Mouse (Mus musculus) hindbrain, postnatal 0 days (tissue): ENCODE results near the gene Phgdh. TPM values are rescaled to one million over a fixed set of nuclear protein-coding genes. Genes with fewer than 3 reads are reported as not detected.

ENCODE experiments used
- ATAC-seq: fragments of 200-750 bp; cut with Nextera tagmentation; 2 replicates; pipeline ENCODE4 v1.8.0; 2017; ENCODE audit warnings: mild to moderate bottlenecking, moderate TSS enrichment, moderate library complexity
- DNase-seq: peaks from one replicate; pipeline ENCODE4 v3.0.0-alpha.2; 2015; ENCODE audit warnings: low spot score
- H3K27ac ChIP-seq: fragments of 300-500 bp; sonication (generic); 2 replicates; pipeline ENCODE4 v1.5.1; 2014; ENCODE audit warnings: mild to moderate bottlenecking
- H3K27me3 ChIP-seq: fragments of 300-500 bp; sonication (generic); 2 replicates; pipeline ENCODE4 v1.6.1; 2014; ENCODE audit warnings: low read length, mixed read lengths; ENCODE audit not compliant: insufficient read depth
- H3K36me3 ChIP-seq: fragments of 300-500 bp; sonication (generic); 2 replicates; pipeline ENCODE4 v1.6.1; 2014; ENCODE audit warnings: low read length, mixed read lengths; ENCODE audit not compliant: insufficient read depth
- H3K4me1 ChIP-seq: fragments of 300-500 bp; sonication (generic); 2 replicates; pipeline ENCODE4 v1.6.1; 2014; ENCODE audit warnings: antibody characterized with exemption, low read length, mixed read lengths; ENCODE audit not compliant: insufficient read depth
- H3K4me2 ChIP-seq: fragments of 300-500 bp; sonication (generic); 2 replicates; pipeline ENCODE4 v1.6.1; 2014; ENCODE audit warnings: low read depth, mild to moderate bottlenecking, low read length, moderate library complexity, mixed read lengths
- H3K4me3 ChIP-seq: fragments of 300-500 bp; sonication (generic); 2 replicates; pipeline ENCODE4 v1.5.1; 2014; ENCODE audit warnings: low read length
- H3K9ac ChIP-seq: fragments of 300-500 bp; sonication (generic); replicated peaks from 2 replicates; pipeline ENCODE4 v1.6.1; 2014; ENCODE audit warnings: mild to moderate bottlenecking, low read length, moderate library complexity, mixed read lengths
- H3K9me3 ChIP-seq: fragments of 300-500 bp; sonication (generic); 2 replicates; pipeline ENCODE4 v1.6.1; 2016; ENCODE audit warnings: low read length, mixed read lengths
- CTCF ChIP-seq: IDR thresholded peaks from 2 replicates; pipeline ENCODE4 v1.5.1; 2016; ENCODE audit warnings: antibody characterized with exemption, control low read depth, low read depth
- WGBS: fragments of 180-500 bp; shearing (Covaris S2); extraction: QIAGEN DNeasy Blood & Tissue Kit; methylation state at CpG from one replicate; pipeline ENCODE4 v1.1.7; 2014; 5-methylcytosine and 5-hydroxymethylcytosine counted together
- polyA plus RNA-seq: library from polyadenylated mRNA; unstranded; fragments of >200 nt; fragmentation: Nextera tagmentation; extraction: Ambion mirVana; gene quantifications from 2 replicates; pipeline ENCODE4 v1.2.1, GENCODE M21; 2015
- total RNA-seq: library from RNA; depleted of rRNA; stranded (reverse); fragments of >200 nt; gene quantifications from 2 replicates; pipeline ENCODE4 v1.2.3, GENCODE M21; 2014

The Phgdh gene
- total and polyA plus RNA-seq, 2 experiments from 2014 or later, result 261 to 370 TPM

DNA sequence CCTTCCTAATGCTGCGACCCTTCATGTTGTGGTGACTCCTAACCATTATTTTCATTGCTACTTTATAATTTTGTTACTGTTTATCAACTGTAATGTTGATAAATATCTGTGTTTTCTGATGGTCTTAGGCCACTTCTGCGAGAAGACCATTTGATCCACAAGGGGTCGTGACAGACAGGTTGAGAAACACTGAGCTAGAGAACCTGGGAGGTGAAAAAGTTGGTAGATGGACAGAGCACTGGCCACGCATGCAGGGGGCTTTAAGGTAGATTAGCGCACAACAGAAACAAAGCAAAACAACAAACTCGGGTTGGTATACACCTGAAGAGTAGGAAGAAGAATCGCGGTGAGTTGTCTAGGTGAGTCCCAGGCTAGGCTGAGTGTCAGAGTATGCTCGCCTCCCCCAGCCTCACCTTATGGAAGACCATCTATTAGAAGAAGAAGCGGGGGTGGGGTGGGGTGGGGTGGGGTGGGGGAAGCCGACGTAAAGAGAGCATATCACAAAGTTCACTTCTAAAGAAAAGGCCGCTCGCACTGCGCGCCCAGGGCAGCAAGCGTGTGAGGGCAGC lies 42.0 kb upstream of the Phgdh start:
- Histone ChIP-seq H3K4me1 (peaks cover 8% of the 10 kb centered on the region; the same call in 1 of the 2 replicates), H3K4me3 (peak overlapping the region; percentile 87), H3K36me3 (no peaks in the 10 kb centered on the region), H3K9me3 (no peaks in the 10 kb centered on the region), H3K9ac (peak overlapping the region; percentile 84), H3K4me2 (peak overlapping the region; percentile 79), H3K27me3 (no peaks in the 10 kb centered on the region), H3K27ac (peak overlapping the region; percentile 92; the same call in 1 of the 2 replicates)
- DNase-seq, result peak; percentile 49
- peak; percentile 16 for ATAC-seq
- 7% methylated on average over 17 of the region's 17 CpGs for WGBS
- TF ChIP-seq CTCF, result peak; percentile 59

DNA sequence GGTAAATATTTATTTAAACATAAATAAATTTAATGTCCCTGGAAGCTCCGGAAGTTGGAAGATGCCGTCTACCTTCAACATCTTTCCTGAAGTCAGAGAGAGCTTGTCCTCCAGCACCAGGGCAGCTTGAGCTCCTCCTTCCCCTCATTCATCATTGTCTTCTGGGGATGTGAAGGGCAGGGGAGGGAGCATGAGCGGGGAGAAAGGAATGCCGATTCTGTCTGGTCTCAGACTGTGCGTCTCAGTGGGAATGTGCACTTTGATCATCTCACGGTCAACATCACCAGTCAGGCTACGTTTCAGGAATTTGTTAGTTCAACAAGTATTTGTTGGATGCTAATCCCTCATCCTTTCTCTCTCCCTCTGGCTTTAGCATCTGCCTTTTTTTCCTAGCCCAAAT lies 39.4 kb upstream of the Phgdh start:
- no peaks in the 10 kb centered on the region for H3K9me3 ChIP-seq
- no peak for TF ChIP-seq CTCF
- H3K27me3 ChIP-seq, result no peaks in the 10 kb centered on the region
- H3K4me1 ChIP-seq, result peaks cover 8% of the 10 kb centered on the region; the same call in 1 of the 2 replicates
- ATAC-seq (no peak), DNase-seq (no peak)
- 10% methylated on average over 7 of the region's 7 CpGs for WGBS
- H3K27ac ChIP-seq, result no peak overlapping the region
- no peak overlapping the region for H3K9ac ChIP-seq
- no peaks in the 10 kb centered on the region for H3K36me3 ChIP-seq
- H3K4me3 ChIP-seq, result no peak overlapping the region
- H3K4me2 ChIP-seq, result no peak overlapping the region

DNA sequence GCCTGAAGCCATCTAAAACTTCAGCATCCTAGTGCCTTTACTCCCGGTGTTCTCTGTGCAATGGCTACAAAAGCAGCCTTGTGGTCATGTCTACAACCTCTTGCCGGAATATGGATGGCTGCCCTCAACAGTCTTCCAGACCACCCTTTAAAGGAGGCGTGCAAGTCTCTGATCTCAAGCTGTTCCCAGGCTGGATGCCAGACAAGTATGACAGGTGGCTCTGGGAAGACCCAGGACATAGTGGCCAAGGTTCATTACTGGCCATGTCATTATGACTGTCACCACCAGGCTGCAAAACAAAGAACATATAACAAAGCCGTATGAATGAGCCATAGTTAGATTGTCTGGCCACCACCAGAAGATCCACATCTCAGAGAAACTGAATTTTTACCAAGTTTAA lies 38.5 kb upstream of the Phgdh start:
- no peak overlapping the region for H3K4me2 ChIP-seq
- no peak overlapping the region for H3K4me3 ChIP-seq
- no peak overlapping the region for H3K27ac ChIP-seq
- H3K36me3 ChIP-seq, result no peaks in the 10 kb centered on the region
- H3K9me3 ChIP-seq, result no peaks in the 10 kb centered on the region
- H3K9ac ChIP-seq, result no peak overlapping the region
- no peak for DNase-seq
- H3K4me1 ChIP-seq, result peaks cover 2% of the 10 kb centered on the region; the same call in 1 of the 2 replicates
- H3K27me3 ChIP-seq, result no peaks in the 10 kb centered on the region
- no peak for ATAC-seq
- no peak for TF ChIP-seq CTCF
- WGBS, result 70% methylated on average over 4 of the region's 4 CpGs

DNA sequence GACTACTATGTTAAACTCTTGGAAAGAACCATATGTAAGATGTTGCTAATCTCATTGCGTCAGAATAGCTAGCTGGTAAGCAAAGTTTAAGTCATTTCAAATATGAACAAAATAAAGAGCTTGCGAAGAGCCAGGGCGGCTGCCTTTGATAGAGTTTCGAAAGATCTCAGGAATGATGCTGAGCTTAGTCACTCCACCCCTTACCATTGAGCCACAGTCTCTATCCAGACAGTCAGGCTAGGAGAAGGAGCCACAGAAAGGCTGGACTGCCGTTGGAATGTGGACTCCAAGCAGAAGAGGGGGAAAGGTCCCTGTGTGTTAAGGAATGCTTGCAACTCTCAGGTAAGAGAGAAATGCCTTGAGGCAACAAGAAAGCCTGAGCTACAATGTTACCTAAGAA lies 35.2 kb upstream of the Phgdh start:
- Histone ChIP-seq H3K9ac (no peak overlapping the region), H3K27ac (no peak overlapping the region), H3K9me3 (no peaks in the 10 kb centered on the region), H3K27me3 (no peaks in the 10 kb centered on the region), H3K36me3 (no peaks in the 10 kb centered on the region), H3K4me1 (no peaks in the 10 kb centered on the region), H3K4me3 (no peak overlapping the region), H3K4me2 (no peak overlapping the region)
- no peak for ATAC-seq
- TF ChIP-seq CTCF, result no peak
- 89% methylated on average over 5 of the region's 5 CpGs for WGBS
- no peak for DNase-seq

DNA sequence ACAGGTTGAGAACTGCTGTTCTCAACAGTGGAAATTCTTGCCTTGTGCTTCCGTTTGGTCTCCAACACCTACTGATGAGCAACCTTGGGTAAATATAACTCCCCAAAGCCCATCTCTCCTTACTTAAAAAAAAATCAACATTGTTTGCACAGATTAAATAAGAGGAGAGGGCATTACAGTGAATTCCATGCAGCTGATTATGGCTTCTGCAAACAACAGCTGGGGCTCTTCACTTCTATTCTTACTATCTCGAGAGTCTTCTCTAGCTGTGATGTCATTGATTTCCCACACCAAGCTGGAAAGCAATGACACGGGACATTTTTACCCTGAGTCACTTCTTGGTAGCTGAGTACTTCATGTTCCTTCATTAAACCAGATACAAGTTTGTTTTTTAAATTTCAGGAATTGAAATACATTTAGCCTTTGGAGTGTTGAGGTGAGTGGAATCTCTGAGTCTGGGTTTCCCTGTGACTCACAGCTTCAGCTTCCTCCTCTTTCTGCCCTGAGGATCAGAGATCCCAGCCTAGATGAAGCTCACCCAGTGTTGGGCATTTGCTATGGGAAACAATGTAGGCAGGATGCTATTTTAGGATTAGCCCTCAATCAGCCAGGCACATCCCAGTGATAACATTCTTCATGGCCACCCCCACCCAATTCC lies 34.4 kb upstream of the Phgdh start:
- no peak for TF ChIP-seq CTCF

DNA sequence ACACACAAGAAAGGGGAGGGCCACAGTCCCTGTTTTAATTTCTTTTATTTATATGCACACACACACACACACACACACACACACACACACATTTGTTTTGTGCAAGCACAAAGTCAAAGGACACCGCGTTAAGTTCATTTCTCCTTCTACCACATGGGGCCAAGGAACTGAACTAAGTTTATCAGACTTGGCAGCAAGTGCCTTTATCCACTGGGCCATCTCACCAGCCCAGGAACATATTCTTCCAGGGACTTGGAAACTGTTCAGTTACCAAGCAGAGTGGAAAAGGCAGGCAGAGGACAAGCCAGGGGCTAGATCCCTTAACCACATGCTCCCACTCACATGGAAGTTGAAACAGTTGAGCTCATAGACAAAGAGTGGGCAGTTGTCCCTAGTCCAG lies 29.0 kb upstream of the Phgdh start:
- no peak overlapping the region for H3K27ac ChIP-seq
- no peaks in the 10 kb centered on the region for H3K27me3 ChIP-seq
- 77% methylated on average over 2 of the region's 2 CpGs for WGBS
- no peaks in the 10 kb centered on the region for H3K9me3 ChIP-seq
- no peak overlapping the region for H3K4me2 ChIP-seq
- ATAC-seq (no peak), DNase-seq (no peak)
- no peaks in the 10 kb centered on the region for H3K4me1 ChIP-seq
- H3K9ac ChIP-seq, result no peak overlapping the region
- no peak for TF ChIP-seq CTCF
- no peaks in the 10 kb centered on the region for H3K36me3 ChIP-seq
- H3K4me3 ChIP-seq, result no peak overlapping the region

More for the DNA sequence above, 34.4 kb upstream of the Phgdh start:
- Histone ChIP-seq H3K27me3 (no peaks in the 10 kb centered on the region), H3K27ac (no peak overlapping the region), H3K4me2 (no peak overlapping the region), H3K9me3 (no peaks in the 10 kb centered on the region), H3K36me3 (no peaks in the 10 kb centered on the region), H3K4me1 (no peaks in the 10 kb centered on the region), H3K4me3 (no peak overlapping the region), H3K9ac (no peak overlapping the region)
- WGBS, result 82% methylated on average over 3 of the region's 3 CpGs
- DNase-seq (no peak), ATAC-seq (no peak)

DNA sequence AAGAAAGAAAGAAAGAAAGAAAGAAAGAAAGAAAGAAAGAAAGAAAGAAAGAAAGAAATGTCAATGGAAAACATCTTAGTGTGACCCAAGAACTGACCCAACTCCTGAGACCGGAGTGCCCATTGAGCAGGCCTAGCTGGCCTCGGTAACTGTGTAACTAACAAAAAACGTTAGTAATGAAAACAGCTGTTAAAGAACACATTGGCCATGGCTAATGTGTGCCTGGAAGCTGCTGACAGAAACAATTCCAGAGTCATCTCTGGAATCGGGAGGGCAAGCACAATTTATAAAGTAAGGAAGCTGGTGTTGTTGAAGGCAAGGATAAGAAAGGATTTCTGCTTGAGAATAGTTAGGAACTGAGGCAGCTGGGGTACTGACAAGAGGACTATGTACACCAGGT lies 28.5 kb upstream of the Phgdh start:
- no peak for TF ChIP-seq CTCF
- H3K27ac ChIP-seq, result no peak overlapping the region
- no peak overlapping the region for H3K4me2 ChIP-seq
- no peak overlapping the region for H3K4me3 ChIP-seq
- no peaks in the 10 kb centered on the region for H3K36me3 ChIP-seq
- ATAC-seq (no peak), DNase-seq (no peak)
- no peaks in the 10 kb centered on the region for H3K4me1 ChIP-seq
- WGBS, result 63% methylated on average over 4 of the region's 4 CpGs
- H3K9ac ChIP-seq, result no peak overlapping the region
- H3K9me3 ChIP-seq, result no peaks in the 10 kb centered on the region
- H3K27me3 ChIP-seq, result no peaks in the 10 kb centered on the region
